Mouse (Mus musculus) neural tube, embryonic 11.5 days (tissue): ENCODE measurements around the gene D630045J12Rik. TPM values are rescaled to one million over a fixed set of nuclear protein-coding genes. Genes with fewer than 3 reads are reported as not detected.

Source experiments
- ATAC-seq: fragments of 200-750 bp; cut with Nextera tagmentation; 2 replicates; pipeline ENCODE4 v1.8.0; 2017; ENCODE audit warnings: moderate number of reproducible peaks, mild to moderate bottlenecking, moderate TSS enrichment, moderate library complexity; ENCODE audit not compliant: insufficient read depth, low FRiP score, low TSS enrichment
- DNase-seq: peaks from one replicate; pipeline ENCODE4 v3.0.0-alpha.2; 2015; ENCODE audit warnings: low spot score
- H3K27ac ChIP-seq: fragments of 300-500 bp; sonication (generic); 2 replicates; pipeline ENCODE4 v1.5.1; 2014; ENCODE audit warnings: low read depth, mild to moderate bottlenecking, low read length
- H3K27me3 ChIP-seq: fragments of 300-500 bp; sonication (generic); 2 replicates; pipeline ENCODE4 v1.6.1; 2014; ENCODE audit warnings: mild to moderate bottlenecking, low read length, mixed read lengths; ENCODE audit not compliant: control insufficient read depth, insufficient read depth
- H3K36me3 ChIP-seq: fragments of 300-500 bp; sonication (generic); 2 replicates; pipeline ENCODE4 v1.6.1; 2014; ENCODE audit warnings: mild to moderate bottlenecking, low read length, moderate library complexity, mixed read lengths; ENCODE audit not compliant: control insufficient read depth, insufficient read depth
- H3K4me1 ChIP-seq: fragments of 300-500 bp; sonication (generic); 2 replicates; pipeline ENCODE4 v1.6.1; 2014; ENCODE audit warnings: low read length, mixed read lengths; ENCODE audit not compliant: control insufficient read depth, insufficient read depth
- H3K4me2 ChIP-seq: fragments of 300-500 bp; sonication (generic); 2 replicates; pipeline ENCODE4 v1.6.1; 2014; ENCODE audit warnings: low read depth, mild to moderate bottlenecking, moderate library complexity
- H3K4me3 ChIP-seq: fragments of 300-500 bp; sonication (generic); 2 replicates; pipeline ENCODE4 v1.5.1; 2014; ENCODE audit warnings: low read depth, low read length
- H3K9ac ChIP-seq: fragments of 300-500 bp; sonication (generic); 2 replicates; pipeline ENCODE4 v1.6.1; 2014; ENCODE audit warnings: mild to moderate bottlenecking, low read length
- H3K9me3 ChIP-seq: fragments of 300-500 bp; sonication (generic); 2 replicates; pipeline ENCODE4 v1.6.1; 2016; ENCODE audit warnings: low read length; ENCODE audit not compliant: control insufficient read depth
- WGBS: fragments of 180-500 bp; shearing (Covaris S2); extraction: QIAGEN DNeasy Blood & Tissue Kit; methylation state at CpG from one replicate; pipeline ENCODE4 v1.1.7; 2014; 5-methylcytosine and 5-hydroxymethylcytosine counted together
- polyA plus RNA-seq: library from polyadenylated mRNA; unstranded; fragments of >200 nt; fragmentation: Nextera tagmentation; extraction: Ambion mirVana; gene quantifications from 2 replicates; pipeline ENCODE4 v1.2.1, GENCODE M21; 2014

Gene D630045J12Rik
- polyA plus RNA-seq, 1 experiment from 2014 or later, result 13.5 TPM

GRCm38 (mm10) chr6:38233803-38234202, 20.0 kb downstream of the D630045J12Rik start:
- H3K4me1 ChIP-seq, result peaks cover 7% of the 10 kb centered on the region
- no peaks in the 10 kb centered on the region for H3K9me3 ChIP-seq
- ATAC-seq, result no peak
- no peak overlapping the region for H3K9ac ChIP-seq
- H3K27me3 ChIP-seq, result no peaks in the 10 kb centered on the region
- no peak overlapping the region for H3K4me2 ChIP-seq
- H3K36me3 ChIP-seq, result no peaks in the 10 kb centered on the region
- DNase-seq, result no peak
- H3K4me3 ChIP-seq, result no peak overlapping the region
- no peak overlapping the region for H3K27ac ChIP-seq
- 96% methylated on average over 3 of the region's 3 CpGs for WGBS

GRCm38 (mm10) chr6:38232917-38233316, 20.9 kb downstream of the D630045J12Rik start:
- DNase-seq (no peak), ATAC-seq (no peak)
- WGBS, result 63% methylated on average over 3 of the region's 3 CpGs
- Histone ChIP-seq H3K4me3 (no peak overlapping the region), H3K4me2 (no peak overlapping the region), H3K27me3 (no peaks in the 10 kb centered on the region), H3K9me3 (no peaks in the 10 kb centered on the region), H3K27ac (no peak overlapping the region), H3K36me3 (no peaks in the 10 kb centered on the region), H3K4me1 (peaks cover 7% of the 10 kb centered on the region), H3K9ac (no peak overlapping the region)

GRCm38 (mm10) chr6:38231994-38232393, 21.8 kb downstream of the D630045J12Rik start:
- ATAC-seq (no peak), DNase-seq (no peak)
- Histone ChIP-seq H3K27ac (no peak overlapping the region), H3K36me3 (no peaks in the 10 kb centered on the region), H3K4me2 (no peak overlapping the region), H3K27me3 (no peaks in the 10 kb centered on the region), H3K9ac (no peak overlapping the region), H3K4me3 (no peak overlapping the region), H3K4me1 (peaks cover 7% of the 10 kb centered on the region), H3K9me3 (no peaks in the 10 kb centered on the region)
- WGBS, result 66% methylated on average over 4 of the region's 4 CpGs

- Histone ChIP-seq H3K27me3 (no peaks in the 10 kb centered on the region), H3K4me1 (no peaks in the 10 kb centered on the region), H3K4me2 (no peak overlapping the region), H3K36me3 (no peaks in the 10 kb centered on the region), H3K9me3 (no peaks in the 10 kb centered on the region), H3K9ac (no peak overlapping the region), H3K27ac (no peak overlapping the region), H3K4me3 (no peak overlapping the region)
- 46% methylated on average over 1 of the region's 1 CpGs for whole genome bisulfite sequencing
- ATAC-seq (no peak), DNase-seq (no peak)
These were observed 29.7 kb downstream of the D630045J12Rik start for GRCm38 (mm10) chr6:38224079-38224478.

- Histone ChIP-seq H3K9ac (no peak overlapping the region), H3K27me3 (no peaks in the 10 kb centered on the region), H3K4me1 (no peaks in the 10 kb centered on the region), H3K36me3 (no peaks in the 10 kb centered on the region), H3K9me3 (no peaks in the 10 kb centered on the region), H3K4me2 (no peak overlapping the region), H3K27ac (no peak overlapping the region), H3K4me3 (no peak overlapping the region)
- ATAC-seq (no peak), DNase-seq (no peak)
- 87% methylated on average over 2 of the region's 2 CpGs for WGBS
These were observed 34.5 kb downstream of the D630045J12Rik start for GRCm38 (mm10) chr6:38219261-38219660.

- no peaks in the 10 kb centered on the region for H3K4me1 ChIP-seq
- no peak overlapping the region for H3K4me2 ChIP-seq
- DNase-seq (no peak), ATAC-seq (no peak)
- 83% methylated on average over 14 of the region's 14 CpGs for WGBS
- H3K9me3 ChIP-seq, result peaks cover 3% of the 10 kb centered on the region; the same call in 1 of the 2 replicates
- H3K9ac ChIP-seq, result no peak overlapping the region
- no peaks in the 10 kb centered on the region; the same call in 1 of the 2 replicates for H3K36me3 ChIP-seq
- no peak overlapping the region for H3K4me3 ChIP-seq
- H3K27ac ChIP-seq, result no peak overlapping the region
- H3K27me3 ChIP-seq, result no peaks in the 10 kb centered on the region
These were observed 38.2 kb downstream of the D630045J12Rik start for GRCm38 (mm10) chr6:38215448-38216110.

GRCm38 (mm10) chr6:38207621-38208020, 46.2 kb downstream of the D630045J12Rik start:
- Histone ChIP-seq H3K4me2 (no peak overlapping the region), H3K27me3 (no peaks in the 10 kb centered on the region), H3K9ac (no peak overlapping the region), H3K4me1 (peaks cover 3% of the 10 kb centered on the region; the same call in 1 of the 2 replicates), H3K9me3 (peaks cover under 1% of the 10 kb centered on the region; the same call in 1 of the 2 replicates), H3K4me3 (no peak overlapping the region), H3K27ac (peak overlapping the region; percentile 58; the same call in 1 of the 2 replicates), H3K36me3 (no peaks in the 10 kb centered on the region)
- DNase-seq (no peak), ATAC-seq (no peak)
- 83% methylated on average over 2 of the region's 2 CpGs for WGBS

GRCm38 (mm10) chr6:38206941-38207531, 46.8 kb downstream of the D630045J12Rik start:
- ATAC-seq (no peak), DNase-seq (peak; percentile 35)
- Histone ChIP-seq H3K36me3 (no peaks in the 10 kb centered on the region), H3K27ac (peak overlapping the region; percentile 58), H3K9ac (no peak overlapping the region), H3K9me3 (no peaks in the 10 kb centered on the region), H3K4me1 (peaks cover 3% of the 10 kb centered on the region; the same call in 1 of the 2 replicates), H3K27me3 (no peaks in the 10 kb centered on the region), H3K4me2 (no peak overlapping the region), H3K4me3 (no peak overlapping the region)
- 11% methylated on average over 8 of the region's 8 CpGs for WGBS

- Histone ChIP-seq H3K27me3 (no peaks in the 10 kb centered on the region), H3K4me1 (peaks cover 3% of the 10 kb centered on the region; the same call in 1 of the 2 replicates), H3K9ac (no peak overlapping the region), H3K4me2 (no peak overlapping the region), H3K9me3 (no peaks in the 10 kb centered on the region), H3K36me3 (no peaks in the 10 kb centered on the region), H3K4me3 (no peak overlapping the region), H3K27ac (no peak overlapping the region)
- DNase-seq (no peak), ATAC-seq (no peak)
- WGBS, result 84% methylated on average over 6 of the region's 6 CpGs
These were observed 48.4 kb downstream of the D630045J12Rik start for GRCm38 (mm10) chr6:38205375-38205774.
